Mouse (Mus musculus): ENCODE results near the gene Lrg1.

The Lrg1 gene

GRCm38 (mm10) chr17:56121826-56122225 lies at the start of gene Lrg1:
TSS of gene Lrg1 (minus strand) at chr17:56122001.
- DNase-seq (ENCODE audit: low spot score), result no peak

- no peak for DNase-seq (ENCODE audit: low spot score)
Measured at GRCm38 (mm10) chr17:56171456-56171855, 49.7 kb upstream of the Lrg1 start.

- no peak for DNase-seq (ENCODE audit: low spot score)
Measured at GRCm38 (mm10) chr17:56170636-56171035, 48.8 kb upstream of the Lrg1 start.

GRCm38 (mm10) chr17:56169830-56170229 lies 48.0 kb upstream of the Lrg1 start:
- no peak for DNase-seq (ENCODE audit: low spot score)

GRCm38 (mm10) chr17:56165671-56166070 lies 43.9 kb upstream of the Lrg1 start:
- DNase-seq (ENCODE audit: low spot score), result no peak

GRCm38 (mm10) chr17:56164510-56164909 lies 42.7 kb upstream of the Lrg1 start:
- DNase-seq (ENCODE audit: low spot score), result no peak

GRCm38 (mm10) chr17:56163523-56164102 lies 41.8 kb upstream of the Lrg1 start:
- DNase-seq (ENCODE audit: low spot score), result no peak

GRCm38 (mm10) chr17:56162231-56162774 lies 40.5 kb upstream of the Lrg1 start, which contains the start of gene Tnfaip8l1:
TSS of gene Tnfaip8l1 (plus strand) at chr17:56162477.
- peak; percentile 81 for DNase-seq (ENCODE audit: low spot score)

- DNase-seq (ENCODE audit: low spot score), result no peak
Measured at GRCm38 (mm10) chr17:56159729-56160128, 37.9 kb upstream of the Lrg1 start.

GRCm38 (mm10) chr17:56153643-56154042 lies 31.8 kb upstream of the Lrg1 start:
- DNase-seq (ENCODE audit: low spot score), result no peak

GRCm38 (mm10) chr17:56149897-56150296 lies 28.1 kb upstream of the Lrg1 start:
- DNase-seq (ENCODE audit: low spot score), result no peak

GRCm38 (mm10) chr17:56148790-56149618 lies 27.2 kb upstream of the Lrg1 start:
- no peak for DNase-seq (ENCODE audit: low spot score)

GRCm38 (mm10) chr17:56148280-56148679 lies 26.5 kb upstream of the Lrg1 start:
- DNase-seq (ENCODE audit: low spot score), result no peak

GRCm38 (mm10) chr17:56147420-56147819 lies 25.6 kb upstream of the Lrg1 start:
- no peak for DNase-seq (ENCODE audit: low spot score)

GRCm38 (mm10) chr17:56146131-56146530 lies 24.3 kb upstream of the Lrg1 start:
- DNase-seq (ENCODE audit: low spot score), result no peak

- DNase-seq (ENCODE audit: low spot score), result no peak
Measured at GRCm38 (mm10) chr17:56144546-56144945, 22.7 kb upstream of the Lrg1 start.

- no peak for DNase-seq (ENCODE audit: low spot score)
Measured at GRCm38 (mm10) chr17:56141702-56142605, 20.2 kb upstream of the Lrg1 start.

GRCm38 (mm10) chr17:56139858-56140595 lies 18.2 kb upstream of the Lrg1 start, which contains the start of gene Sema6b:
TSS of gene Sema6b (minus strand) at chr17:56140343.
- no peak for DNase-seq (ENCODE audit: low spot score)

- DNase-seq (ENCODE audit: low spot score), result no peak
Measured at GRCm38 (mm10) chr17:56139355-56139754, 17.6 kb upstream of the Lrg1 start.

- DNase-seq (ENCODE audit: low spot score), result no peak
Measured at GRCm38 (mm10) chr17:56137839-56138613, 16.2 kb upstream of the Lrg1 start.

- DNase-seq (ENCODE audit: low spot score), result no peak
Measured at GRCm38 (mm10) chr17:56136558-56136957, 14.8 kb upstream of the Lrg1 start.
